Mouse (Mus musculus): ENCODE data around the gene Zfp322a. TPM values are rescaled to one million over a fixed set of nuclear protein-coding genes. Genes with fewer than 3 reads are reported as not detected.
A peak's percentile ranks its signal among the peaks of the same experiment; 100 is the strongest.
"Not testable (repeated sequence)": the region's sequence is repeated elsewhere in the genome, so short reads cannot be mapped to it uniquely, and the experiment has no call there.

Zfp322a gene
- polyA plus RNA-seq, 1 experiment from 2014 or later, result 58.1 TPM

- H3K4me3 ChIP-seq; H3K36me3 ChIP-seq; H3K27ac ChIP-seq; ATAC-seq (ENCODE audit: low FRiP score); H3K9ac ChIP-seq; H3K9me3 ChIP-seq: not testable (repeated sequence)
- Histone ChIP-seq H3K27me3 (peaks cover 79% of the 10 kb centered on the region), H3K4me2 (peak overlapping the region; percentile 50), H3K4me1 (replicated peaks) (peaks cover 25% of the 10 kb centered on the region)
- WGBS, result 4% methylated on average over 18 of the region's 18 CpGs
These were observed 60.2 kb downstream of the Zfp322a start for GRCm38 (mm10) chr13:23308639-23309307.

GRCm38 (mm10) chr13:23307069-23307814 lies 61.8 kb downstream of the Zfp322a start:
- 2% methylated on average over 24 of the region's 24 CpGs for WGBS
- ATAC-seq (ENCODE audit: low FRiP score), result no peak
- peaks cover 13% of the 10 kb centered on the region for H3K4me1 ChIP-seq (replicated peaks)
- H3K27me3 ChIP-seq, result peaks cover 69% of the 10 kb centered on the region
- H3K9me3 ChIP-seq, result no peaks in the 10 kb centered on the region
- H3K4me2 ChIP-seq, result peak overlapping the region; percentile 36
- H3K27ac ChIP-seq, result no peak overlapping the region
- no peaks in the 10 kb centered on the region for H3K36me3 ChIP-seq
- H3K9ac ChIP-seq, result no peak overlapping the region
- peak overlapping the region; percentile 24 for H3K4me3 ChIP-seq

DNA sequence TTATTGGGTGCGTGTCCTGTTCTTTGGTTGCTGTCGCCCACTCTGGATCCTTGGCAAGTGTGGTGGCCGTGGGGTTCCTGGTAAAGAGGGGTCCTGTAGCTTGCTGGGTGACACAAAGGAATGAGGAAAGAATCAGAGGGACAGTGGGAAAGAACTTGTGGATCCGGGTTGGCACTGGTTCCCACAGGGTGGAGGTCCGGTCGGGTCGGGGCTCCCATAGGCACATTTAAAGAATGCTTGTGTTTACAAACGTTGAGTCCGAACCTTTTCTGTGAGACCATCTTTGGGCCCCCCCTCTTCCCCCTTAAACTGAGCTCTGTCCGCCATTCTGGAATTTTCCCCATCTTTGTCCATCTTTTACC lies 62.3 kb downstream of the Zfp322a start:
- no peak for ATAC-seq (ENCODE audit: low FRiP score)
- H3K27me3 ChIP-seq, result peaks cover 67% of the 10 kb centered on the region
- H3K4me1 ChIP-seq (replicated peaks), result peaks cover 13% of the 10 kb centered on the region
- H3K9ac ChIP-seq, result no peak overlapping the region
- no peaks in the 10 kb centered on the region for H3K36me3 ChIP-seq
- no peaks in the 10 kb centered on the region for H3K9me3 ChIP-seq
- H3K4me2 ChIP-seq, result peak overlapping the region; percentile 36
- 7% methylated on average over 10 of the region's 10 CpGs for WGBS
- H3K27ac ChIP-seq, result no peak overlapping the region
- H3K4me3 ChIP-seq, result peak overlapping the region; percentile 24

Other genes with a start within 250 kb of the Zfp322a start
- gene Vmn1r218, start 236.1 kb downstream of the Zfp322a start, polyA plus RNA-seq (2015; fragmentation: Nextera tagmentation; extraction: Ambion mirVana), result 0.03 TPM in 1 of 2 replicates, not detected in the other
- gene Vmn1r219, start 209.9 kb downstream of the Zfp322a start, polyA plus RNA-seq (2015; fragmentation: Nextera tagmentation; extraction: Ambion mirVana), result not detected in 2 replicates
- gene Vmn1r220, start 181.2 kb downstream of the Zfp322a start, polyA plus RNA-seq (2015; fragmentation: Nextera tagmentation; extraction: Ambion mirVana), result not detected in 2 replicates
- not detected in 2 replicates for gene Vmn1r221, start 155.1 kb downstream of the Zfp322a start, polyA plus RNA-seq (2015; fragmentation: Nextera tagmentation; extraction: Ambion mirVana)
- not detected in 2 replicates for gene Vmn1r222, start 133.3 kb downstream of the Zfp322a start, polyA plus RNA-seq (2015; fragmentation: Nextera tagmentation; extraction: Ambion mirVana)
- not detected in 2 replicates for gene Vmn1r223, start 122.1 kb downstream of the Zfp322a start, polyA plus RNA-seq (2015; fragmentation: Nextera tagmentation; extraction: Ambion mirVana)
- 9.9 and 10.2 TPM in 2 replicates for gene Abt1, start 54.7 kb upstream of the Zfp322a start, polyA plus RNA-seq (2015; fragmentation: Nextera tagmentation; extraction: Ambion mirVana)
- 0.06 TPM in 1 of 2 replicates, not detected in the other for gene Btn1a1, start 96.7 kb upstream of the Zfp322a start, polyA plus RNA-seq (2015; fragmentation: Nextera tagmentation; extraction: Ambion mirVana)
- 0.12 TPM in 1 of 2 replicates, not detected in the other for gene Btn2a2, start 119.6 kb upstream of the Zfp322a start, polyA plus RNA-seq (2015; fragmentation: Nextera tagmentation; extraction: Ambion mirVana)
- 4.2 and 5.7 TPM in 2 replicates for gene Hist1h4h, start 161.8 kb upstream of the Zfp322a start, polyA plus RNA-seq (2015; fragmentation: Nextera tagmentation; extraction: Ambion mirVana)
- gene Hist1h2af, start 164.7 kb upstream of the Zfp322a start, polyA plus RNA-seq (2015; fragmentation: Nextera tagmentation; extraction: Ambion mirVana), result 2.4 TPM in 1 of 2 replicates, not detected in the other
- gene Hist1h3g, start 166.2 kb upstream of the Zfp322a start, polyA plus RNA-seq (2015; fragmentation: Nextera tagmentation; extraction: Ambion mirVana), result 1.8 and 3.0 TPM in 2 replicates
- gene Hist1h2bh, start 174.2 kb upstream of the Zfp322a start, polyA plus RNA-seq (2015; fragmentation: Nextera tagmentation; extraction: Ambion mirVana), result 0.29 TPM in 1 of 2 replicates, not detected in the other
- 0.38 TPM in 1 of 2 replicates, not detected in the other for gene Hist1h3f, start 174.8 kb upstream of the Zfp322a start, polyA plus RNA-seq (2015; fragmentation: Nextera tagmentation; extraction: Ambion mirVana)
- gene Hist1h4f, start 182.4 kb upstream of the Zfp322a start, polyA plus RNA-seq (2015; fragmentation: Nextera tagmentation; extraction: Ambion mirVana), result 0.83 TPM in 1 of 2 replicates, not detected in the other
- 0.10 and 0.16 TPM in 2 replicates for gene Hist1h1d, start 184.1 kb upstream of the Zfp322a start, polyA plus RNA-seq (2015; fragmentation: Nextera tagmentation; extraction: Ambion mirVana)
- gene Hist1h3e, start 193.2 kb upstream of the Zfp322a start, polyA plus RNA-seq (2015; fragmentation: Nextera tagmentation; extraction: Ambion mirVana), result 2.1 and 2.8 TPM in 2 replicates
- 26.4 and 29.3 TPM in 2 replicates for gene Hist1h2ae, start 202.0 kb upstream of the Zfp322a start, polyA plus RNA-seq (2015; fragmentation: Nextera tagmentation; extraction: Ambion mirVana)
- 2.8 TPM in 2 replicates for gene Hist1h2bg, start 202.2 kb upstream of the Zfp322a start, polyA plus RNA-seq (2015; fragmentation: Nextera tagmentation; extraction: Ambion mirVana)
- 1.2 and 3.0 TPM in 2 replicates for gene Hist1h2bf, start 205.0 kb upstream of the Zfp322a start, polyA plus RNA-seq (2015; fragmentation: Nextera tagmentation; extraction: Ambion mirVana)
- 0.61 and 2.7 TPM in 2 replicates for gene Hist1h2ad, start 205.2 kb upstream of the Zfp322a start, polyA plus RNA-seq (2015; fragmentation: Nextera tagmentation; extraction: Ambion mirVana)
- 1.6 and 2.7 TPM in 2 replicates for gene Hist1h3d, start 206.6 kb upstream of the Zfp322a start, polyA plus RNA-seq (2015; fragmentation: Nextera tagmentation; extraction: Ambion mirVana)
- 50.0 and 52.6 TPM in 2 replicates for gene Hist1h4d, start 212.4 kb upstream of the Zfp322a start, polyA plus RNA-seq (2015; fragmentation: Nextera tagmentation; extraction: Ambion mirVana)